Mouse (Mus musculus) frontal cortex, postnatal 14 days (tissue): ENCODE data around the gene Oprd1.

ENCODE experiments used
- DNase-seq, 2 experiments: peaks; one replicate each; pipeline ENCODE4 v3.0.0; 2022; ENCODE audit warnings: low spot score in 2 of 2

Gene Oprd1

DNA sequence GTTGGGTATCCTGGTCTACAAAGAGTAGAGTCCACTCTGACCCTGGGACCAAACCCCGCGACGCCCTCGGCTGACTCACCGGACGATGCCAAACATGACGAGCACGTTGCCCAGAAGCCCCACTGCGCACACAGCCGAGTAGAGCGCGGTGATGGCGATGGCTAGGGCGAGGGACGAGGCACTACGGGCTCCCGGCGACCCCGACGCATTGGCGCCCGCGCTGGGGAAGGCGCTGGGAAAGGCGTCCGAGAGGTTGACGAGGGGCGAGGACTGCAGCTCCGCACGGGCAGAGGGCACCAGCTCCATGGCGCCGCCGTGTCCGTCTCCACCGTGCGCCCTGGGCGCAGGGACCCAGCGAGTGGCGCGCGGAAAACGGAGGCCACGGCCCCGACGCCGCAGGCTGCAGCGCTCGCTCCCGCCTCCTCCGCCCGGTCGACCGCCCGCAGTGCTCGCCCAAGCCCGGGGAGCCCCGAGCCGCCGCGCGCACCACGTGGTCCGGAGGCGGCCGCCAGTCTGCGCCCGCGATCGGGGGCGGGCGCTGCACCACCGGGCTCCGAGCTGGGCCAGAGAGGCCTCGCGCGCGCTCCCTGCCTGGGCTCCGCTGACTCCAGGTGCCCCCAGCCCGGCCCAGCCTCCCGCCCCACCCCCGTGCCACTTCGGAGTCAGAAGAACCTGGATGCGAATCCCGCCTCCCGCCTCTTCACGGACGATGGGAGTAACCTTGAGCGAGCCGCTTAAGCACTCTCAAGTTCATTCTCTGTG is at the start of gene Oprd1:
Gene Oprd1 (minus strand): TSS at position 407 of the 762 bp plus-strand sequence.
- no peak for DNase-seq

- DNase-seq = no peak
These were observed 43.6 kb upstream of the Oprd1 start for GRCm38 (mm10) chr4:132187826-132188401.

GRCm38 (mm10) chr4:132183162-132183561 is 38.9 kb upstream of the Oprd1 start:
- no peak for DNase-seq

DNA sequence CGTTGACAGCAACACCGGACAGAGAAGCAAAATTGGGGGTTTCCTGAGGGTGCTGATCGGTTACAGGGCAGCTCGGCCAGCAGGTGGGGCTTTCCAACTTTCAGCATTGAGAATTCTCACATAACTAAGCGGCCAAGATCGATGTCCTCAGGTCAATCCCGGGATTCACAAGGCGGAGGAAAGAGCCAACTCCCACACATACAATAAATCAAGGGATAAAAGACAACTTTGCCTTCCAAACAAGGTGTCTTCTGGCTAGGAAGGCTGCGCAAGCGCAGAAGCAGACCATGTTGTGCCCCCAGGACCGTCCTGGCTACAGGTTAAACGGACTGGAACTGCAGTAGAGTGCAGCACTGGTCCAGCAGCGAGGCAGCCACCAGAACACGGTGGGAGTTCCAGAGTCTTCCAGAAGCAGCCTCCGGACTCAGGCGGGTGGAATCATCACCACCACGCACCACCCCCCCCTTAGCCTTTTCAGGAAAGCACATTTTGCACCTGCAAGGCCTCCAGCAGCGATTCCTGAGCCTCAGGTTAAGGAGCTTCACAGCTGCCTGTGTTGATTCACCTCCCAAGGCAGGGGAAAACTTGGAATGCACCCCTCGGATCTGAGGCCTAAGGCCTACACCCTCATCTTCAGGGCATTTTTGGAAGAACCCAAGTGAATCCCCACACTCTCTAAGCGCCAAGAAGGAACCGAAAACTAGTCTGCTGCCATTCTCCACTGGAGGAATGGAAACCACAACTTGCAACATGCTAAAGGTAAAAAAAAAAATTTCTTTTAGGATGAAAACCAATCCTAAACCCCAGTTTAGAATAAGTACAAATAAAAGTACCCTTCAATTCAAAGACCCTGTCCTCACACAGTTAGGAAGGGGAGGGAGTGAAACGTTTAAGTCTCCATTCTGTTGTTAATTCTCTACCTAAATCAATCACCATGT is 37.7 kb upstream of the Oprd1 start:
- DNase-seq = no peak

GRCm38 (mm10) chr4:132180710-132181109 is 36.4 kb upstream of the Oprd1 start:
- no peak for DNase-seq

DNA sequence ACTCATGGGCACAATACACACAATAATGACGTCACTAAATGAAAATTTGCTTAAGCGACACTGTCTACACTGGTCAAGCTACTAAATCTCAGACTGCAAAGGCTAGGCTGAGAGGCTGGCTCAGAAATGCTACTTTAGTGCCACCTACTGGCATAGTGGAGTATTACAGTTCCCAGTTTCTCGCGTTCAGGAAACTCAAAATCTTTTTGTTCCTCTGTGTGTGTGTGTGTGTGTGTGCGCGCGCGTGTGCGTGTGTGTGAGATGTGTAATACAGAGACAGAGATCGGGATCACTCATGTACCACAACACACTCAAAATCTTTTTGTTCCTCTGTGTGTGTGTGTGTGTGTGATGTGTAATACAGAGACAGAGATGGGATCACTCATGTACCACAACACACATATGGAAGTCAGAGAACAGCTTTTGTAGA is 34.4 kb upstream of the Oprd1 start:
- DNase-seq = peak in 1 of 2 experiments; percentile 56

GRCm38 (mm10) chr4:132176474-132176873 is 32.2 kb upstream of the Oprd1 start:
- DNase-seq = no peak

DNA sequence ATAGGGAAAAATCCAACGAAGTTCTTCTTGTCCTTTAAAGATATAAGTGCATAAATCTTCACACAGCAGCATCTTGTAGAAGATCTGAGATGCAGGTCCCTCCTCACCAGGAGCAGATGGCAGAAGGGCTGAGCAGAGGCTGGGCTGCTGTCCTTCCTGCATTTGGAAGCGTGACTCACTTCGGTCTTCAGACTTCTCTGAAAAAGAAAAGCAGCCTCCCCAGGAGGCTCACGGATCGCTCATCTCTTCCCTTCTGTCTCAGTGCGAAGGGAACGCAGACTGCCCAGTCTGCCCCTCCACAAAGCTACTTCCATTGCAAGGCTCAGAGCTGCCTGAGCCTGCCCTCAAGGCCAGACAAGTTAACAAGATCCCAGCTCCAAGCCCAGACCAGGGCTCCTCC is 26.6 kb upstream of the Oprd1 start:
- DNase-seq = no peak

- no peak for DNase-seq
These were observed 25.5 kb upstream of the Oprd1 start for GRCm38 (mm10) chr4:132169761-132170160.

GRCm38 (mm10) chr4:132169271-132169670 is 25.0 kb upstream of the Oprd1 start:
- DNase-seq = no peak

- no peak for DNase-seq
These were observed 23.1 kb upstream of the Oprd1 start for GRCm38 (mm10) chr4:132167436-132167835.

DNA sequence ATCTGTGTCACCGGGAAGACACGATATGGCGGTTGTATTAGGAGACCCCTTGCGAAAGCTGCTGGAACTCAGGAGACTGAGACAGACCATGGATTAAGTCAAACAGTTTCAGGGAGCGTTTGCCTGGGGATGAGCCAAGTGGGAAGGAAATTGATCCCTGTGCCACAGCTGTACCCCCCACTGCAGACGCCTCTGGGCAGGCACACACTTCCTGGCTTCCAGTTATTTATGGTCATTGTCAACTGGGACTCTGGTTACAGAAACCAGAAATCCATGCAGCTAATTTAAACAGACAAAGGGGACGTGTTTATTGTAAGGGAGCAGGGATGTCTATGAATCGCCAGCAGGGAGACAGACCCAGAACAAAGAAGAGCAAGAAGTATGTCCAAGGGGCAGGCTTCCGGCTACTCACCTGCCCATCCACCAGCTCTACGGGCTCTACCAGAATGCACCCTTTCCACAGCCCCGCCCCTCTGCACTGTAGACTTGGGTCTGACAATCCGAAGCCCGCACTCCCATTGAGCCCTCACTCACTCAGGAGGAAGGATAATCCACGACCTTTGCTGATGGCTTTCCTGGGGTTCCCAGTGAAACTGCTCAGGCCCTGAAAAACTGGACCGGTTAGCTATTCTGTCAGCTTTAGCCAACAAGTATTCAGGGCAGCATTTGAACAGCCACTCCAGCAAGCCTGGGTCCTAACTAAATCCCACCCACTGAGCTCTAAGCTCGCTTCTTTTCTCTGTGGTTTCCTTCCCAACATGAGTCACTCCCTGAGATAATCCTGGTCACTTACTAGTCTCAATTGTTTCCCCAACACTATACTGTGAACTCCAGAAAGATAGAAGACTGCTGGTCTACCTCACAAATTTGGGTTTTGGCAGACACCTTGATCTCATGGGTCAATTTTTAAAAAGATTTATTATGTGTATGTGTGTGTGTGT is 22.3 kb upstream of the Oprd1 start:
- DNase-seq = no peak

DNA sequence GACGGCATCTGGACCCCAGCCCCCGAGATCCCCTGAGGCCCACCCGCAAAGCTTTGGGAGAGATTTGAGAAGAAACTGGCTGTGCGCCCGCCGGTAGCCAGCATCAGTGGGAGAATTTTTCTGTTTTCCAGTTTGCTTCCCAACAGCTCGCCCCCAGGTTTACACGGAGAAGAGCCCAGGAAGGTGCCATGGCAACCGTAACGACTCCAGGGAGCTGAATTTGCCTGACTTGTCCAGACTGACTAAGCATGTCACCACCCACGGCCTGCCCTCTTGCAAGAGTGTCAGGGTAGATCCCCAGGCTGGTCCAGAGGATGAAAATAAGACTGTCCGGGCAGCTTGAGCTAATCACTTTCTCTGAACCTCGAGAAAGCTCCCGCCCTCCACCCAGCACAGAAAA is 21.4 kb upstream of the Oprd1 start:
- no peak for DNase-seq

DNA sequence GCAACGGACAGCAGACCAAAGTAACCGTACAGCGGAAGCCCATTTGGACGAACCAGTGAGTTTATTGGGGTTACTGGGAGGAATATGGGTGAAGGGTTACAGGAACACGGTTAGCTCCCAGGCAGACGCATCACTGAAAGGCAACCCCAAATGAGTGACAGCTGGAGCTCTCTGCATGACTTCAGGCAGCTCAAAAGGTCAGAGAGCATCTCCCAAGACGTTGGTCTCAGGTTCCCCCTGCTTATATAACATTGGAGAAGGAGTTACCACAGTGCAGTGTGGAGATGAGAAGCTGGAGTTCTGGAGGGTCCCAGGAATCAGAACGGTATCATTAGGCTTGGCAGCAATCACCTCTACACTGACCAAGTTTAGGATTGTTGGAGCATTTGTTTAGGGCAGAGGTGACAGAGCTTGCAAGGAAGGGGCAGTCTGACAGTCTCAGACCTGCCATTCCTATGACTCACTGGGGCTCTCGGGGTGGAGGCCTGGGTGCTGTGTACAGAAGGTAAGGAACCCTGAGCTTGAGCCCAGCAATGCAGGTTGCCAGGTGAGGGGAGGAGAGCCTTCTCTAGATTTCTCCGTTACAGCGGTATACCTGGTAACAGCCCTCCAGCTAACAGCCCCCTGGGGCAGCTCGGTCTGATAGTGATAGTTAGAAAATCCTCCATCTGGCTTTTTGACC is 12.8 kb upstream of the Oprd1 start:
- DNase-seq = no peak

DNA sequence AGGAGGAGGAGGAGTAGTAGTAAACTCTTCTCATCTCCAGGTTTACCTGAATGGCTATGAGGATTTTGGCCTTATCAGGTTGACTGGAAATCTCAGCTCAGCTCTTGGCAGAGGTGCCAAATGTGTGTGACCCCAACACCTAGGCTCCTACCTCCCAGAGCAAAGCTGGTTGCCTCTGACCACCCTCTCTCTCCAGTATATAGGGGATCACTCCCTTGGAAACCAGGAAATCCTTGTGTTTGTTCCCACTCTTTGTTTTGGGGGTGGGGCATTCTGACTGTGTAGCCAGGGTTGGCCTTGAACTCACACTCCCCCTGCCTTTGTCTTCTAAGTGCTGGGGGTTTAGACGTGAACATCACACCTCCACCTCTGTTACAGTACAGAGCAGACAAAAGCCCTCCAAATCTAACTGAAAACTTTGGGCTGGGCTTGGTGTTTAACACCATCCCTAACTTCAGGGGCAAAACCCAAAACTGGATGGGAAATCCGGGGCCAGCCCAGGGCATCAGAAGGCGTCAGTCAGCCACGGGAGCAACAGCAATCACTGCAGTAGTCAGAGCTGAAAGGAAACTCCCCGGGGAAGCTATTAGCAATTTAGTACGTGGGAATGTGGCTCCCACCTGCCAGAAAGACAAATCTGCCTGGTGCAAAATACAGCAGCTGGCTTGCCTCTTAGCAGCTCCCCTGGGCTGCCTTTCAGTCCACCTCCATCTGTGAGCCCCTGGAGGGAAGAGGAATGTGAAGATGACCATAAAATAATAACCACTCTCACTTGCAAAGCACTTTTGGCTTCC is 10.8 kb upstream of the Oprd1 start:
- DNase-seq = no peak

DNA sequence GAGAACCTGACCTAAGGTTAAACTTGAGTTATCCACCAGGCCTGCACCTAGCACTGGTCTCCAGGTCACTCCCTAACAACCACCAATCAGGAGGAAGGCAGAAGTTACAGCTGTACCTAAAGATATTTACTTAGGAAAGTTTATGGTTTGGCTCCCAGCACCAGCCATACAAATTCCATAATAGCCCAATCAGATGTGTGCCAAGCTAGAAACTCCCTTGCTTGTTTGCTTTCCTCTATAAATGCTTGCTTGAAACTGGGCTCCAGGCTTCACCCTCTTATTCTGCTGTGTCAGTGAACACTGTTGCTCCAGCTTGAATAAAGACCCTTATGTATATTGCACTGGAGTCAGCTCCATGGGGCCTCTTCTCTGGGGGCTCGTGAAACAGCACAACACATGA is 7.4 kb upstream of the Oprd1 start:
- DNase-seq = no peak

- no peak for DNase-seq
These were observed 1.9 kb upstream of the Oprd1 start for GRCm38 (mm10) chr4:132146201-132146600.

DNA sequence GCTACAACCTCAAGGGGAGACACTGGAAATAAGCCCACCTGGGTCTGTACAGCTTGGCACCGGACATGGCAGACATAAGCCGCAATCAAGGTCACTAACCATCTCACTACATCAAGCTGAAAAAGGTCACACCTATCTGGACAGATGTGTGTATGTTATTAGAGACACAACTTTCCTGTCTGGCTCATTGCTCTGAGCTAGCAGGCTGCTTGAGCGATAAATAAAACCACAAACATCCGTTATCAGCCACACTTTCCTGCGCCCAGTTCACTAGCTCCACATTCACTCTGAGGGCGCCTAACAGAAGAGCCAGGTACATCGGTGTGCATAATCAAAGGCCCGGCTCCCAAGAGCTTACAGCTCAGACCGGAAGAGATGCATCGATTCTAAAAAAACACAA is 806 bp upstream of the Oprd1 start:
- no peak for DNase-seq

GRCm38 (mm10) chr4:132138640-132139039 is 5.6 kb downstream of the Oprd1 start:
- DNase-seq = no peak

DNA sequence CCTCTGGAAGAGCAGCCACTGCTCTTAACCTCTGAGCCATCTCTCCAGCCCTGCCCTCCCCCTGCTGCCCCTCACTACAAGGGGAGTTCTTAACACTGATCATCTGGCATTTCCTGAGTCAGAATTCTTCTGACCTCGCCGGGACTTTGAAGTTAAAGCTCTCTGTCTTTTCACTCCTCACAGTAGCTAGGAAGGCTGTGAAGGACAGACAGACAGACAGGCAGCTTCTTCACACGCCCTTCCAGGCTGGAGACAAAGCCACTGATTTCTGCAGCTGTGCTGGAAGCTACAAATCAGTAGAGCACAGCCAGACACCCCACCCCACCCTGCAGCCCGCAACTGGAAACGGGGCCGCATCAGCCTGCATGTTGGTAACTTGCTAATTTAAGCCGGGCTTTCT is 7.3 kb downstream of the Oprd1 start:
- no peak for DNase-seq
